Mouse (Mus musculus): ENCODE measurements around the gene Ccm2l. TPM values are rescaled to one million over a fixed set of nuclear protein-coding genes. Genes with fewer than 3 reads are reported as not detected.

Gene Ccm2l
- polyA plus RNA-seq (2021) = not detected

DNA sequence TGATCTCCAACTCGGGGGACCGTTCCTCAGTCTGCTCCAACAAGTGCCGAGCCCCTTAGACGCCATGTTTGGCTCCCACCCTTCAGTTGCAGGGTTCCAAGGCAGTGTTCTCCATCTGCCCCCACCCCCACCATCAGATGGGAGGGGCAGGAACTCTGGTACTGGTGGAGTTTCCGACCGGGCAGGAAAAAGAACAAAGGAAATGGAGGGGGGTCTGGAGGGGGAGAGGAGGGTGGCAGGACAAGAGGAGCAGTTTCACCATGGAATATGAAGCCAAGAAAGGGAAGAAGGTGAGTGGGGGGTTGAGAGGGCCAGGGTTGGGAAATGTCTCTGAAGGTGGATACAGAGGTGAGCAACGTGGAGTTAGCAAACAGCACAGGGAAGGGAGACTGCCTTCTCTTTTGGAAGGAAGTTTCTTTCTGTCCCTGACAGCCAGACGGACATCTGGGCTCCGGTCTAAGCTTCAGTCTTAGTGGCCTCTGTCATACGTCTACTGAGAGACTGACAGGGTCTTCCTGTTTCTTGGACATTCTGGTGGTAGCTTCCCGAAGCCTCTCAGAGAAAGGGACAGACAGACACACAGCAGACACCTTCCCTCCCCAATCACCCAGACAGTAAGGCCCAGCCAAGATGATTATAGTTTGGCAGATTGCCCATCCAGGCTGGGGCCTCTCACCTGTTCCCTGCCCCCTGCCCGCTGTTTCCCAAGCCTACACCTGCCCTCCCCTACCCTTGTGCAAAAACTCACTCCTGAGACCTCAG, at the start of gene Ccm2l:
TSS of gene Ccm2l (plus strand) at position 209 of the 762 bp plus-strand sequence.
- no peak for TF ChIP-seq CTCF (IDR thresholded peaks at IDR 0.05)
- no peak for DNase-seq (ENCODE audit: low read depth, low spot score)
- POLR2A ChIA-PET = no interaction called here
- H3K27me3 ChIP-seq = peaks cover 43% of the 10 kb centered on the region
- in situ Hi-C loops (cut with MboI; ENCODE audit: low pct_unique_long_range_greater_than_20kb) = no loop called here
- ATAC-seq = no peak
- CTCF ChIA-PET = interaction anchor here (0.7 kb wide), 1 partner anchor 151 kb away, joined by 3 read pairs; no protein-coding TSS in a partner anchor

DNA sequence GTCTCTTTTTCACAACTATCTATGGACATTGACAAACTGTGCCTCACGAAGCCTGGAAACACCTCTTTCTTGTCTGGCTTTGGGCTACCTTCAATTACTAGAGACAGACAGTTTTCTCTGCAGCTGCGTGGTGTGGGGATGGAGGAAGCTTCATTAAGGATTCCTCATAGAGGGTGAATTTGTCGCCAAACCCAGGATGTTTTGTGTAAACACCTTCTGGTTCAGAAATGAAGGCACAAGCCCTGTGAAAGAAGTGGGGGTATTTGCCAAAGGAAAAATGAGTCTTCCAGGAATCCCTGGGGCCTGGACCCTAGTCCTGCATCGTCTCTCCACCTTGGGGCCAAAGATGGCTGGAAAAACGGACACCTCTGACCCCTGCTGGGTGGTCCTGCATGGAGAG, 49.0 kb upstream of the Ccm2l start:
- DNase-seq (ENCODE audit: low read depth, low spot score) (no peak), ATAC-seq (no peak)
- POLR2A ChIA-PET = no interaction called here
- CTCF ChIA-PET = no interaction called here
- H3K27me3 ChIP-seq = peaks cover 31% of the 10 kb centered on the region
- in situ Hi-C loops (cut with MboI; ENCODE audit: low pct_unique_long_range_greater_than_20kb) = loop anchor here (10.0 kb wide), 1 partner anchor 172 kb away; the partner anchor contains the start of gene Tpx2
- TF ChIP-seq CTCF (IDR thresholded peaks at IDR 0.05) = no peak

DNA sequence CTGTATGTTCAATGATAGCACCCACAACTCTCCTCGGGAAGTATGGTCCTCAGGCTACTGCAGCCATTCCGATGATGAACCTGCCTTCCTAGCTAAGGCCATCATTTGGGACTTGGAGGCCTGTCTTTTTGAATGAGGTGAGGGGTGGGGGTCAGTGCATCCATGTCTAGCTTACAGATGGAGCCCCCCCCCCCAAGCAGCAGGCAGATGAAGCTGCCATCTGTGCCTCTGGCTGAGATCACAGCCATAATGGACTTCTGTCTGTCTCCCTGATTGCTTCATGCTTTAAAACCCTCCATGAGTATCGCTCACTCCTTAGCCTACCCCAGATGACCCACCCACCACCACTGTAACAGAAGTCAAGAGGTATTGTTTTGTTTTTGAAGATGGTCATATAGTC, 46.4 kb upstream of the Ccm2l start:
- DNase-seq (ENCODE audit: low read depth, low spot score) = no peak
- ChIA-PET CTCF (no interaction called here), POLR2A (no interaction called here)
- no peak for ATAC-seq
- in situ Hi-C loops (cut with MboI; ENCODE audit: low pct_unique_long_range_greater_than_20kb) = loop anchor here (10.0 kb wide), 1 partner anchor 175 kb away; the partner anchor contains the start of gene Tpx2
- TF ChIP-seq CTCF (IDR thresholded peaks at IDR 0.05) = no peak
- peaks cover 44% of the 10 kb centered on the region for H3K27me3 ChIP-seq

DNA sequence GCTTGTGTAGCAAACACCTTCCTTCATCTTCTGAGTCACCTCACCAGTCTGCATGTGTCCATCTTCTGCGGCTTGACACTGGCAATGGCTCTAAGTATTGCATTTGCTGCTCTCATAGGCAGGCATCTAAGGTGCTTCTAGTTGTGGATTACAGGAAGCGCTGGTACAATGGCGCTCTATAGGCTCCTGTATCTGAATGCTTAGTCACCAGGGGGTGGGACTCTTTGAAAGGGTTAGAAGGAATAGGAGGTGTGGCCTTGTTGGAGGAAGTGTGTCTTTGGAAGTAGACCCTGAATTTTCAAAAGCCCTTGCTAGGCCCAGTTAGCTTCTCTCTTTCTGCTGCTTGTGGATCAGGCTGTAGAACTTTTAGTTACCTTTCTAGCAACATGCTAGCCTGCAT, 44.6 kb upstream of the Ccm2l start:
- peaks cover 60% of the 10 kb centered on the region for H3K27me3 ChIP-seq
- ChIA-PET POLR2A (no interaction called here), CTCF (no interaction called here)
- in situ Hi-C loops (cut with MboI; ENCODE audit: low pct_unique_long_range_greater_than_20kb) = no loop called here
- no peak for ATAC-seq
- no peak for TF ChIP-seq CTCF (IDR thresholded peaks at IDR 0.05)
- DNase-seq (ENCODE audit: low read depth, low spot score) = no peak

DNA sequence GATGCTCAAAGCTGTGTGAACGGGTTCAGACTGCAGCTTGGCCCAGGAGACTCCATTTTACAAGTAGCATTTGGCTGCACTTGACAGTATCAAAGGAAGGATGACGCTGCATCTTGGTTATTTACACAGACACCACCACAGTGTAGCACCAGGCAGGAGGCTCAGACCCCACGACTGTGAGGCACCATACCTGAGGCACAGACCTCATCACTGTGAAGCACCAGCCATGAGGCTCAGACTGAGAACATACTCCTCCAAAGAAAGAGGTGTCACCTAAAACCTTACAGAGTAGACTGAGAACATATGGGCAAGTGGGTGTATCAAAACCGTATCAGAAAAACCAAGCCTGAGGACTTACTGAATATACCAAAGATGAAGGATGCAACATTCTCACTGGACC, 42.9 kb upstream of the Ccm2l start:
- no peak for TF ChIP-seq CTCF (IDR thresholded peaks at IDR 0.05)
- H3K27me3 ChIP-seq = peaks cover 68% of the 10 kb centered on the region
- CTCF ChIA-PET = no interaction called here

DNA sequence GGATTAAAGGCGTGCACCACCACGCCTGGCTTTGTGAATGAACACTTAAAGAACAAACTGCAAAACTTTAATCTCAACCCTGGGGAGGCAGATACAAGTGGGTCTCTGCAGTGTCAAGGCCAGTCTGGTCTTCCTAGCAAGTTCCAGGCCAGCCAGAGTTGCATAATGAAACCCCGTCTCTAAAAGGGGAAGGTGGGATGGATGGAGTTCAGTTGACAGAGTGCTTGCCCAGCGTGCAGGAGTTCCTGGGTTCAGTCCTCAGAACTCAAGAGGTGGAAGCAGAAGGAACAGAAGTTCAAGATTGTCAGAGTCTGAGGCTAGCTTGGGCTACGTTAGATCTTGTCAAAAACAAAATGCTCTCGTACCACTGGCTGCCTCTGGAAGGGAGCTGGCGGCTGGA, 39.7 kb upstream of the Ccm2l start:
- H3K27me3 ChIP-seq = peaks cover 73% of the 10 kb centered on the region
- DNase-seq (ENCODE audit: low read depth, low spot score) (no peak), ATAC-seq (no peak)
- CTCF ChIA-PET = no interaction called here
- no peak for TF ChIP-seq CTCF (IDR thresholded peaks at IDR 0.05)
- in situ Hi-C loops (cut with MboI; ENCODE audit: low pct_unique_long_range_greater_than_20kb) = no loop called here
- POLR2A ChIA-PET = no interaction called here

More for the DNA sequence above, 42.9 kb upstream of the Ccm2l start:
- in situ Hi-C loops (cut with MboI; ENCODE audit: low pct_unique_long_range_greater_than_20kb) = no loop called here
- ATAC-seq = no peak
- POLR2A ChIA-PET = no interaction called here
- DNase-seq (ENCODE audit: low read depth, low spot score) = no peak

DNA sequence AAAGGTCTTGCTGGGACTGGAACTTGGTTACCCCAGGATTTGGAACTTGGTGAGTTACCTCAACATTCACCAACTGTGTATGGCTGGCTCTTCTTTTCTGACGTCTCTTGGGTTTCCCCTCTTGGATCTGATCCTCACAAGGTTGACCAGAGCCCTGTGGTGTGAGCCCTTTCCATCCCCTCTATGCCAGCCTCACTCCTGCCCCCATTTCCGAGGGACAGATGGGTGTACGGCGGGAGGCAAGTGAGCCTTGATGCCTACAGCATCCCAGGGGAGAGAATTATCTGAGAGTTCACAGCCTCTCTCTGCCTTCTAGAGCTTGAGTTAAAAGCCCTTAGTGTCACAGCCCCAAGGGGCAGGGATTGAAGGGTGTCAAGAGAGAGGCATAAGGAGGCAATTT, 38.3 kb upstream of the Ccm2l start:
- in situ Hi-C loops (cut with MboI; ENCODE audit: low pct_unique_long_range_greater_than_20kb) = no loop called here
- ChIA-PET CTCF (no interaction called here), POLR2A (no interaction called here)
- no peak for TF ChIP-seq CTCF (IDR thresholded peaks at IDR 0.05)
- DNase-seq (ENCODE audit: low read depth, low spot score) (no peak), ATAC-seq (no peak)
- H3K27me3 ChIP-seq = peaks cover 84% of the 10 kb centered on the region

DNA sequence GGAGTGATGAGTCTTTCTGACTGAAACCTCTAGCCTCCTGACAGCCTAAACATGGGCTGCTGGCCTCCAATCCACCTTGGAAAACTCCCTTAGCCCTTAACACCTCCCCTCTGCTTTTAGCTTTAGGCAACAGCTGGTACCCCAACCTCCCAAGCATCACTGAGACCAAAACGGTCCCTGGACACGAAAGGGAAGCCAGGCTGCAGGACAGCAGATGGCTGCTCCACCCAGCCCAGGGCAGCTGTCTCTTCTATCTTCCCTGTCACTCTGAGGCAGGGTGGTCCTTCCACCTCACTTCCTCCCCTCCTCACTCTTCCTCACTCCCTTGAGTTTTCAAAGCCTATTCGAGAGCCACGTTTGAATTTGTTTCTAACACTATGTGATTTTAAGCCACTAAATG, 35.3 kb upstream of the Ccm2l start:
- H3K27me3 ChIP-seq = peaks cover 88% of the 10 kb centered on the region
- in situ Hi-C loops (cut with MboI; ENCODE audit: low pct_unique_long_range_greater_than_20kb) = no loop called here
- no peak for ATAC-seq
- no peak for TF ChIP-seq CTCF (IDR thresholded peaks at IDR 0.05)
- POLR2A ChIA-PET = no interaction called here
- no peak for DNase-seq (ENCODE audit: low read depth, low spot score)
- CTCF ChIA-PET = no interaction called here

DNA sequence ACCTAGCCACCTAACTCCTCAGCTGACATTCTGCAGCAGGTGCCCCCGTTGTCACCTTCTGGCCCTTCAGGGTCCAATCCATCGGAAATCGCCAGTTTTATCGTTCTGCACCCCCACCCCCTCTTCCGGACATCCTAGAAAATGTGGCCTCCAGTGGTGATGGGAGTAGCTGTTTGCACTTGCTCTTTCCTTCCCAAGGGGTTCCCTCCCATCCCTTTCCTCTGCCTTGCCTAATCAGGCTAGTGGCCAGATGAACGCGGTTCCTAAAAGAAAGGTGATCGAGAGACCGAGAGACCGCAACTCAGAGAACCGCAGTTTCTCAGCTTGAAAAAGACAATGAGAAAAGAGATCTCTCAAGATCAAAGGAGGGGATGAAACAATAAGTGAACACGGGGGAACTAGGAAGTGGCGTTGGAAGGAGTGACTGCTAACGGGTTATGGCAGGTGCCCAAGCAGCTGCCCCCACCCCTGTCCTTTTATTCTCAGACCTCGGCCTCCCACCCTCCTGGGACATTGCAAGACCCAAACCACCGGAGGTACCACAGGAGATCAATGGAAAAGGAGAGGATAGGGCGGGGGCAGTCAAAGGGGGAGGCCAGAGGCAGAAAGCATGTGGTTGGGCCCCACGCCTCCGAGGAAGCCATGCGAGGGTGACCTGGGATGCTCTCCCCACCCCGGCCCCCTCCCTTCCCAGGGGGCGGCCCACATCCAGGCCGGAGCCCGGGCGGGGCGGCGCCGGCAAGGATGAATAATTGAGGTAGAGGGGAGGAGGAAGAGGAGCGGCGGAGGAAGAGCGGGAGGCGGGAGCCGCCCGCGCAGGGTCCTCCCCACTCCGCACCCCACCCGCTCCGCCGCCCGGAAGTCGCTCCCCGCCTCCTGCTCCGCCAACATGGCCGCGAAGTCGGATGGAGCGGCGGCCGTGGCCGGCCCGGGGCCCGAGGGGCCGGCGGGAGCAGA, 34.4 kb upstream of the Ccm2l start, which contains the start of gene Xkr7:
TSS of gene Xkr7 (plus strand) at position 727 of the 957 bp plus-strand sequence.
- ChIA-PET POLR2A (no interaction called here), CTCF (interaction anchor here (0.9 kb wide), 1 partner anchor 8 kb away, joined by 3 read pairs; no protein-coding TSS in a partner anchor)
- ATAC-seq (no peak), DNase-seq (ENCODE audit: low read depth, low spot score) (no peak)
- in situ Hi-C loops (cut with MboI; ENCODE audit: low pct_unique_long_range_greater_than_20kb) = no loop called here
- no peak for TF ChIP-seq CTCF (IDR thresholded peaks at IDR 0.05)
- H3K27me3 ChIP-seq = peaks cover 80% of the 10 kb centered on the region

DNA sequence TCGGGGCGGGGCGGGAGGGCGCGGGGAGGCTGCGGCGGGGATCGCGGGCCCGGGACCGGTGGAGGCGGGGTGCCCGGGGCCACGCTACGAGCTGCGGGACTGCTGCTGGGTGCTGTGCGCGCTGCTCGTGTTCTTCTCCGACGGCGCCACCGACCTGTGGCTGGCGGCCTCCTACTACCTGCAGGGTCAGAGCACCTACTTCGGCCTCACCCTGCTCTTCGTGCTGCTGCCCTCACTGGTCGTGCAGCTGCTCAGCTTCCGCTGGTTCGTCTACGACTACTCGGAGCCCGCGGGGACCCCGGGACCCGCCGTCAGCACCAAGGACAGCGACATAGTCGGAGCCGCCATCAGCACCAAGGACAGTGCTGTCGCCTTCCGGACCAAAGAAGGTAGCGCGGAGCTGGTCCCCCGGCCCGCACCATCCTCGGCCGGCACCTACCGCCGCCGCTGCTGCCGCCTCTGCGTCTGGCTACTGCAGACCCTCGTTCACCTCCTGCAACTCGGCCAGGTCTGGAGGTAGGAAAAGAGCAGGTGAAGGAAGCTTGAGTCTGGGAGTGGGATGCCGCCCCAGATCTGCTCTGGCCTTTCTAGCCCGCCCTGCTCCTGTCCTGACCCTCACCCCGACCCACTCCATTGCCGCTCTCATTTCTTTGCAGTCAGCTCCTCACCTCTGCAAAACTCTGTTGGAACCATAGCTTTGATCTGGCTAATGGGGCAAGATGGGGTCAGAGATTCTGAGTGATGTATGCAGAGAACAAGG, 33.5 kb upstream of the Ccm2l start:
- no peak for TF ChIP-seq CTCF (IDR thresholded peaks at IDR 0.05)
- in situ Hi-C loops (cut with MboI; ENCODE audit: low pct_unique_long_range_greater_than_20kb) = no loop called here
- H3K27me3 ChIP-seq = peaks cover 74% of the 10 kb centered on the region
- CTCF ChIA-PET = interaction anchor here (1.0 kb wide), 1 partner anchor 15 kb away, joined by 3 read pairs; no protein-coding TSS in a partner anchor
- ATAC-seq (peak; percentile 58), DNase-seq (ENCODE audit: low read depth, low spot score) (no peak)
- POLR2A ChIA-PET = no interaction called here

Measured in Patski (cell line).